Mouse (Mus musculus) liver, postnatal 0 days (tissue): Measurements from ENCODE around the gene Tstd1.

Experiments
- CTCF ChIP-seq: sonication (generic); IDR thresholded peaks from 2 replicates; pipeline ENCODE4 v1.5.1; 2016; ENCODE audit warnings: antibody characterized with exemption, low read depth
- EP300 ChIP-seq: IDR thresholded peaks from 2 replicates; pipeline ENCODE4 v1.6.1; 2016; ENCODE audit warnings: antibody characterized with exemption, low read depth, mild to moderate bottlenecking

GRCm38 (mm10) chr1:171451001-171451400 is 32.3 kb downstream of the Tstd1 start:
- TF ChIP-seq EP300 = no peak
- no peak for TF ChIP-seq CTCF
